Mouse (Mus musculus) forebrain, postnatal 0 days (tissue): ENCODE data around the gene Cysrt1. TPM values are rescaled to one million over a fixed set of nuclear protein-coding genes. Genes with fewer than 3 reads are reported as not detected.
A peak's percentile ranks its signal among the peaks of the same experiment; 100 is the strongest.

Experiments used
- ATAC-seq: fragments of 200-750 bp; cut with Nextera tagmentation; 2 replicates; pipeline ENCODE4 v1.8.0; 2017; ENCODE audit warnings: mild to moderate bottlenecking, moderate library complexity
- DNase-seq: peaks from one replicate; pipeline ENCODE4 v3.0.0-alpha.2; 2015
- H3K27ac ChIP-seq: fragments of 300-500 bp; sonication (generic); 2 replicates; pipeline ENCODE4 v1.5.1; 2014; ENCODE audit warnings: low read depth, mild to moderate bottlenecking, antibody characterized with exemption, low read length, moderate library complexity, mixed read lengths
- H3K27me3 ChIP-seq: fragments of 300-500 bp; sonication (generic); 2 replicates; pipeline ENCODE4 v1.6.1; 2014; ENCODE audit warnings: mild to moderate bottlenecking, low read length, mixed read lengths; ENCODE audit not compliant: insufficient read depth
- H3K36me3 ChIP-seq: fragments of 300-500 bp; sonication (generic); 2 replicates; pipeline ENCODE4 v1.6.1; 2014; ENCODE audit warnings: mild to moderate bottlenecking, moderate library complexity; ENCODE audit not compliant: insufficient read depth
- H3K4me1 ChIP-seq: fragments of 300-500 bp; sonication (generic); 2 replicates; pipeline ENCODE4 v1.6.1; 2014; ENCODE audit warnings: antibody characterized with exemption; ENCODE audit not compliant: insufficient read depth
- H3K4me2 ChIP-seq: fragments of 300-500 bp; sonication (generic); 2 replicates; pipeline ENCODE4 v1.6.1; 2014; ENCODE audit warnings: low read depth, mild to moderate bottlenecking, moderate library complexity
- H3K4me3 ChIP-seq: fragments of 300-500 bp; sonication (generic); 2 replicates; pipeline ENCODE4 v1.5.1; 2014; ENCODE audit warnings: low read depth, low read length, mixed read lengths
- H3K9ac ChIP-seq: fragments of 300-500 bp; sonication (generic); 2 replicates; pipeline ENCODE4 v1.6.1; 2014; ENCODE audit warnings: mild to moderate bottlenecking
- H3K9me3 ChIP-seq: fragments of 300-500 bp; sonication (generic); 2 replicates; pipeline ENCODE4 v1.6.1; 2016; ENCODE audit warnings: low read length
- CTCF ChIP-seq: sonication (generic); IDR thresholded peaks from 2 replicates; pipeline ENCODE4 v1.5.1; 2016; ENCODE audit warnings: antibody characterized with exemption, control low read depth, low read depth
- WGBS: fragments of 180-500 bp; shearing (Covaris S2); extraction: QIAGEN DNeasy Blood & Tissue Kit; methylation state at CpG from one replicate; pipeline ENCODE4 v1.1.7; 2014; 5-methylcytosine and 5-hydroxymethylcytosine counted together
- polyA plus RNA-seq: library from polyadenylated mRNA; unstranded; fragments of >200 nt; fragmentation: Nextera tagmentation; extraction: Ambion mirVana; gene quantifications from 2 replicates; pipeline ENCODE4 v1.2.1, GENCODE M21; 2015
- total RNA-seq: library from RNA; depleted of rRNA; stranded (reverse); fragments of >200 nt; gene quantifications from 2 replicates; pipeline ENCODE4 v1.2.3, GENCODE M21; 2014

Gene Cysrt1
- total and polyA plus RNA-seq, 2 experiments from 2014 or later = not detected

DNA sequence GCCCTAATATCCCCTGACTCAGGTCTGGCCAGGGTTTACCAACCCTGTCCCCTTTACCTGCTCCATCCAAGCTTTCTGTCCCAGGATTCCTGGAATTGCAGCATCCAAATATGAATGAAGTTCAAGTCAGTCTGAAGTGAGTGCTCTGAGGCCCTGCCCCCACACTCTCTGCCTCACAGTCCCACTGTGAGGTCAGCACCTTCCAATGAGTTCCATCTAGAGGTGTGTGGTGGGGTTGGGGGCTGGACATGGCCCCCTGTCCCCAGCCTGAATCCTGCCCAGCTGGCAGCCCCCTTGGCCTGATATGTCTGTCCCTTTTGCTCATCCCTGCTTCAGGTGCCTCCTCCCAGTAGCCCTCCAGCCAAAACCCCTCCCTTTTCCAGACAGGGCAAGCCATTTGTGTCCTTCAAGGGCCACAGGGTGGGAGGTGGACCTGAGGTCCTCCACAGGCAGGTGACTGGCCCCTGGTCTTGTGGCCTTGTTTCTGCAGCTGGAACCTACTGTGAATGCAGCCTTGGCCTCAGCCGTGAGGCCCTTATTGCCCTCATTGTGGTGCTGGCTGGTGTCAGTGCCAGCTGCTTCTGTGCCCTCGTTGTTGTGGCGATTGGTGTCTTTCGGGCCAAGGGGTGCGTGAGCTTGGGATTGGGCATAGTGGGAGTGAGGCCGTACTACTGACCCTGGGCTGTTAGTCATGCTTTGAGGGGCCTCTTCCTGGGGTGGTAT lies 45.8 kb upstream of the Cysrt1 start, which contains the start of gene Tmem210:
Tmem210 (plus strand) TSS at position 219 of the 723 bp plus-strand sequence.
- no peak within 1 kb of the TSS for H3K4me3 ChIP-seq
- no peaks in the 10 kb centered on the region for H3K9me3 ChIP-seq
- H3K9ac ChIP-seq = no peak within 1 kb of the TSS
- DNase-seq (no peak), ATAC-seq (no peak)
- H3K4me1 ChIP-seq = peaks cover 8% of the 10 kb centered on the region; the same call in 1 of the 2 replicates
- H3K27me3 ChIP-seq = peaks cover 33% of the 10 kb centered on the region
- no peak within 1 kb of the TSS for H3K4me2 ChIP-seq
- H3K36me3 ChIP-seq = peaks cover 28% of the 10 kb centered on the region
- TF ChIP-seq CTCF = no peak
- WGBS = 81% methylated on average over 6 of the region's 6 CpGs
- no peak within 1 kb of the TSS for H3K27ac ChIP-seq

DNA sequence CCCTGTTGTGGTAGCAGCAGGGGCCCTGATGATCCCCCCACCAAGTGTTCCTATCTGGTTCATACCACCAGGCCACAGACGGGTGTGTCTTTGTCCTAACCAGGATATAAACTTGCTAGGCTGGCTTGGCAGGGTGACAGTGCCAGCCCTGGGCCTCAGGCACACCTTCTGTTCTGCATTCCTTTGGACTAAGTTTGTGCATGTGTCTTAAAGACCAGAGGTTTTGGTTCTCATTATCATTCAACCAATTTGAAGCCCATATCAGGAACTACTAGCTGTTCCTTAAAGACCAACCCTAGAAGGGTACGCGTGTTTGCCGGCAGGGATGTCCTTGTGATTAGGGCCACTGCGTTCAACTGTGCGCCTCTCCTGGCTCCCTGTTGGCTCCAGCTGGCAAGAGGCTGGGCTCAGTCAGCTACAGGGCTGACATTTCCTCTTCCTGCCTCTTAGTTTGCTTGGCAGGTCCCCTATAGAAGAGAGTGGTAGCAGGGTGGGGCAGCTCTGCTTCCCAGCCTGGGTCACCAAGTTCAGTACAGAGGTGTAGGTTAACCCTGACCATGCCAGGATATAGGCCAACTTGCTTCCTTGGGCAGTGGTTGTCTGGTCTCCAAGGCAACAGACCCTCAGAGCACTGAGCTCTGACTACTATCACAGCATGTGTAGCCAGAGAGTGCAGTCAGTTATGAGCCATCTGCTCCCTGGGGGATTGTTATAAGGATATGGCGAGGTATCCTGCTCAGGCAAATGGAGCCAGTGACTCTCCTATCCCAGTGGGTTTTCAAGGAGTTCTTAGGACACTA lies 44.8 kb upstream of the Cysrt1 start:
- Histone ChIP-seq H3K4me3 (no peak overlapping the region), H3K27ac (no peak overlapping the region), H3K9ac (no peak overlapping the region), H3K4me1 (peaks cover 8% of the 10 kb centered on the region; the same call in 1 of the 2 replicates), H3K9me3 (no peaks in the 10 kb centered on the region), H3K27me3 (peaks cover 24% of the 10 kb centered on the region; the same call in 1 of the 2 replicates), H3K4me2 (no peak overlapping the region), H3K36me3 (peaks cover 38% of the 10 kb centered on the region)
- 49% methylated on average over 7 of the region's 7 CpGs for WGBS
- no peak for TF ChIP-seq CTCF
- peak; percentile 32; the same call in 1 of the 2 replicates for ATAC-seq
- DNase-seq = no peak

DNA sequence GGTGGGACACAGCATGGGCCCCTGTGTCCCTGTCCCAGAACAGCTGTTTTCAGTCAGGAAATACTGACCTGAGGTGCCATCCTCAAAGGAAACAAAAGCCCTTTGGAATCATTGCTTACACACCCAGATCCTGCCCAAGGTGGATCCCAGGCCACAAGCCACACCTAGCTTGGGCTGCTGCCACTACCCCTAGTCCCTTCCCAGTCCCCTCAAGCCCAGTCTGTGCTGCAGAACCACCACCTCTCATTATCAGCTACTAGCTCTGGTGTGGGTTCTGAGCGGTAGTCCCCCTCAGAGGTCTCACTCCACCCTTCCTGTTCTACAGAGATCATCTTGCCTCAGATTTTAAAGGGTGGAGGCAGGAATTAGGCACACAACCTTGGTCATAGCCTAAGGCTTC lies 44.1 kb upstream of the Cysrt1 start:
- Histone ChIP-seq H3K27ac (no peak overlapping the region), H3K27me3 (peaks cover 17% of the 10 kb centered on the region; the same call in 1 of the 2 replicates), H3K36me3 (peaks cover 44% of the 10 kb centered on the region), H3K9me3 (no peaks in the 10 kb centered on the region), H3K4me2 (no peak overlapping the region), H3K4me1 (peaks cover 8% of the 10 kb centered on the region; the same call in 1 of the 2 replicates), H3K9ac (no peak overlapping the region), H3K4me3 (no peak overlapping the region)
- no peak for DNase-seq
- TF ChIP-seq CTCF = no peak
- WGBS = 82% methylated on average over 1 of the region's 1 CpGs
- no peak for ATAC-seq

DNA sequence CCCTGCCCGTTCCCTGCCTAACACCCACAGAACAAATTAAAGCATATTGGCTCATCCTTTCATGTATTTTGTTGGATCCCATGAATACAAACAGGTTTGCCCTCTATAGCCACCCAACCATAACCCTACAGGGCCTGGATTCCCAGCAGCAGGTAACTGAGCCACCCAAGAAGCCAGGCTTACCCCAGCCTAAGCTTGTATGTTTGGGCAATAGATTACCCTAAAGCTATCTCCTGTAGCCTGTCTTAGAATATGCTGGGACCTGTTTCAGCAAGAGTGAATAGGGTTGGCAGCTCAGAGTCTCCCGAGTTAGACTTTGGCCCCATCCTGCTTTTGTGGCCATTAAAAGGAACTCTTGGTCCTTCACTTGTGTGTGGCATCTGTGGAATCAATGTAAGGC lies 43.3 kb upstream of the Cysrt1 start:
- 98% methylated on average over 2 of the region's 2 CpGs for WGBS

GRCm38 (mm10) chr2:25278928-25279882 lies 37.0 kb upstream of the Cysrt1 start:
- peak; percentile 77 for ATAC-seq
- no peaks in the 10 kb centered on the region for H3K9me3 ChIP-seq
- peak; percentile 85 for TF ChIP-seq CTCF
- no peak overlapping the region for H3K9ac ChIP-seq
- no peaks in the 10 kb centered on the region for H3K27me3 ChIP-seq
- H3K27ac ChIP-seq = no peak overlapping the region
- H3K4me1 ChIP-seq = no peaks in the 10 kb centered on the region
- H3K4me2 ChIP-seq = no peak overlapping the region
- 60% methylated on average over 13 of the region's 13 CpGs for WGBS
- peaks cover 94% of the 10 kb centered on the region for H3K36me3 ChIP-seq
- peak; percentile 85 for DNase-seq
- H3K4me3 ChIP-seq = no peak overlapping the region

More for the DNA sequence above, 43.3 kb upstream of the Cysrt1 start:
- peaks cover 51% of the 10 kb centered on the region for H3K36me3 ChIP-seq
- H3K4me1 ChIP-seq = peaks cover 4% of the 10 kb centered on the region; the same call in 1 of the 2 replicates
- ATAC-seq = no peak
- H3K9ac ChIP-seq = no peak overlapping the region
- no peak overlapping the region for H3K4me2 ChIP-seq
- H3K27me3 ChIP-seq = peaks cover 11% of the 10 kb centered on the region; the same call in 1 of the 2 replicates
- no peak overlapping the region for H3K27ac ChIP-seq
- H3K4me3 ChIP-seq = no peak overlapping the region
- no peaks in the 10 kb centered on the region for H3K9me3 ChIP-seq
- no peak for TF ChIP-seq CTCF
- DNase-seq = no peak

DNA sequence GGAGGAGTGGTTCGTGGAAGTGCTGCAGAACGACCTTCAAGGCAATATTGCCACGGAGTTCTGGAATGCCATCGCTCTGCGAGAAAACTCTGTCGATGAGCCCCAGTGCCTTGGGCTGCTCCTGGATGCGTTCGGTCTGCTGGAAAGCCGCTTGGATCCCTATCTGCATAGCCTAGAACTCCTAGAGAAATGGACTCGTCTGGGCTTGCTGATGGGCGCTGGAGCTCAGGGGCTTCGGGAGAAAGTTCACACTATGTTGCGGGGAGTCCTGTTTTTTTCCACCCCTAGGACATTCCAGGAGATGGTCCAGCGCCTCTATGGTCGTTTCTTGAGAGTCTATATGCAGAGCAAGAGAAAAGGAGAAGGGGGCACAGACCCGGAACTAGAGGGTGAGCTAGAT lies 30.8 kb upstream of the Cysrt1 start:
- Histone ChIP-seq H3K27me3 (no peaks in the 10 kb centered on the region), H3K36me3 (peaks cover 62% of the 10 kb centered on the region), H3K4me2 (peak overlapping the region; percentile 97), H3K9me3 (no peaks in the 10 kb centered on the region), H3K9ac (peak overlapping the region; percentile 81), H3K4me3 (peak overlapping the region; percentile 92), H3K4me1 (peaks cover 19% of the 10 kb centered on the region), H3K27ac (no peak overlapping the region)
- 43% methylated on average over 16 of the region's 16 CpGs for WGBS
- no peak for DNase-seq
- no peak for TF ChIP-seq CTCF
- no peak for ATAC-seq
